Mouse (Mus musculus) heart, adult 9 months (tissue): ENCODE measurements around the gene Uvssa.
"Not testable (repeated sequence)": the region's sequence is repeated elsewhere in the genome, so short reads cannot be mapped to it uniquely, and the experiment has no call there.

Experiments
- DNase-seq, 2 experiments: peaks; one replicate each; pipeline ENCODE4 v3.0.0; 2022; ENCODE audit warnings: low spot score in 2 of 2

Uvssa gene

GRCm38 (mm10) chr5:33378302-33378854 is at the start of gene Uvssa:
Uvssa (plus strand) TSS chr5:33378549.
- DNase-seq: peak; percentile 97 to 98

- no peak for DNase-seq
Measured at GRCm38 (mm10) chr5:33334381-33335272, 43.7 kb upstream of the Uvssa start.

GRCm38 (mm10) chr5:33335273-33335976 is 42.9 kb upstream of the Uvssa start, which contains the start of gene Maea:
Maea (plus strand) TSS chr5:33335509.
- DNase-seq: peak; percentile 97

- peak in 1 of 2 experiments; percentile 31 for DNase-seq
Measured at GRCm38 (mm10) chr5:33335977-33336360, 42.4 kb upstream of the Uvssa start.

DNA sequence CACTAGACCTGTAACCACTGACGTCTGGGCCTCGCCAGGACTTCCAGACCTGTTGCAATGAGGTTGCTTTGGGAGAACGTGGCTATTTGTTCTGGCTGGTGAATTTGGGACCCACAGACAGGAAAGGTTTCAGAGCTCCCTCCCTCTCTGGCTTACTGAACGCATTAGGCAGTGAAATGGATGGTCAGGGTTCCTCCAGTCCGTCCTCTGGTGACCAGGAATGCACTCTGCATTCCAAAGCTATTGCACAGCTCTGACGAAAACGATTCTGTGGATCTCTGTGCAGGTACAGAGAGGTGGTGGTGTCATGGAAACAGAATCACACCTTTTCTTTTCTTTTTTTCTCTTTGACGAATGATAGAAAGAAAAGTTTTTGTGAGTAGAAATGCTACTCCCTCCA is 41.1 kb upstream of the Uvssa start:
- no peak for DNase-seq

DNA sequence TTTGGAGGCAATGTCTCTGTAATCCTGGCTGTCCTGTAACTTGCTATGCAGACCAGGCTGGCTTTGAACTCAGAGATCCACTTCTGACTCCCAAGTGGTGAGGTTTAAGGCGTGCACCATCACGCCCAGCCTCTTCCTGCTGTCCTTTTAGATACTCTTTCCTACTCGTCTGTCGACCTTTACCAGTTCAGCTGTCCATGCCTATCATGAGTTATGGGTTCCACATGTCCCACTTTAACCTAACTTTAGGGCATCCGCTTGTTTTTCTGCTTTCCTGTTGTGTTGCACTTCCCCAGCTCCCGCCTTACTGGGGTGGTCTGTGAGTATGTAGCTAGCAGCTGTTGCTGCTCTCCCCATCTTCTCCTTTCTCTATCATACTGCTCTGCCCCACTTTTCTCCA is 37.2 kb upstream of the Uvssa start:
- no peak for DNase-seq

DNA sequence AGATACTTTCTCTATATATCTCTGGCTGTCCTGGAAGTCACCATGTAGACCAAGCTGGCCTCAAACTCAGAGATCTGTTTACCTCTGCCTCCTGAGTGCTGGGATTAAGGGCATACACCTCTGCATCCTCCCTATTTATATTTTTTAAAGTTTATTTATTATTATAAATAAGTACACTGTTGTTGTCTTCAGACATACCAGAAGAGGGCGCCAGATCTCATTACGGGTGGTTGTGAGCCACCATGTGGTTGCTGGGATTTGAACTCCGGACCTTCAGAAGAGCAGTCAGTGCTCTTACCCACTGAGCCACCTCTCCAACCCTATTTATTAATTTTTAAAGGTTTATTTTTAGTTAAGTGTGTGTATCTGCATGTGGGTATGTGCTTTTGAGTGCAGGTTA is 36.1 kb upstream of the Uvssa start:
- DNase-seq: not testable (repeated sequence)

DNA sequence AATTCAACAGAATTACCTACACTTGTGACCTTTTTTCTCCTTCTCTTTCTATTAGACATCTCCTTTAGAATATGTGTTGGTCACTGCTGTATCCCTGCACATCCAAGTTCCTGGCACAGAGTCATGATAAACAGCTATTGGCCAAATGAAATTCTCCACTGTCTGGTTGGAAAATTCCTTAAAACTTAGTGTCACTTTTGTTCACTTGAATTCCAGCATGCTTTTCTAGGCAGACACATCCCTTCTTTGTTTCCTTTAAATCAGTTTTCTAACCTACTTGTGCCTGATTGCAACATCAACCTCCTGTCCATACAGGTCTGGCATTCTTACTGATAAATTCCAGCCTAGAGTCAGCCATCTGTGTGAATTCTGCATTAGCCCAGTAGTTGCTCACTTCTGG is 35.5 kb upstream of the Uvssa start:
- DNase-seq: no peak

DNA sequence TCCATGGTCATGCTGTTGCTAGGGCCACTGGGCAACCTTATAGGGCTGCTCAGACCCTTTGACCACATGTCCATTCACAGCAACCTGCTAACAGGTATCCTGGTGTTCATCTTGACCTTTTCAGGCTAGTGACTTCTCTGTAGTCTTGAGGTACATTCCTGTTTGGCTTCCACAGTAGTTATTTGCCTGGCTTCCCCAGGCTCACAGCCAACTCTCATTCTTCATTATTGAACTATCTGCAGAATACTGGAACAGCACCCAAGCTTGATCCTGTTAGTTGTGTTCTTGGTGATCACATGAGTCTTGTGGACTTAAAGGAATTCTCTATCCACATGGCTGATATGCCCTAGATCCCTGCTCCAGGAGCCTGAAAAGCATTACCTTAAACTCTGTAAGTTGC is 34.8 kb upstream of the Uvssa start:
- DNase-seq: no peak

- no peak for DNase-seq
Measured at GRCm38 (mm10) chr5:33344070-33344469, 34.3 kb upstream of the Uvssa start.

DNA sequence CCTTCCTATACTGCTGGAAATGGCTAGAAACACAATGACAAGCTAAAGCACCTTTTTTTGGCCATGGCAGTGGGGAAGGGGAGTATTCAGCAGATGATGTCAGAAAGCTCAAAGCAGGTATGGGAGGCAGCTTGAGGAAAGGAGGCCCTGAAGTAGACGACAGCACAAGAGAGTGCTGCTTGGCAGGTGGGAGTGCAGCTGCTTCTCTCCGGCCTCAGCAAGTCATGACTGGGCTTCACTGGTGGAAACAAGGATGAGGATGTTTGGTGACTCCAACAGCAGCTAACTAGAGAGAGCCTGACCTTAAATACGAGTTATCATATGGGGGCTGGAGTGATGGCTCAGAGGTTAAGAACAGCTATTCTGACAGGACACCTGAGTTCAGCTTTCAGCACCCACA is 30.7 kb upstream of the Uvssa start:
- no peak for DNase-seq

GRCm38 (mm10) chr5:33349205-33349604 is 29.1 kb upstream of the Uvssa start:
- DNase-seq: no peak

DNA sequence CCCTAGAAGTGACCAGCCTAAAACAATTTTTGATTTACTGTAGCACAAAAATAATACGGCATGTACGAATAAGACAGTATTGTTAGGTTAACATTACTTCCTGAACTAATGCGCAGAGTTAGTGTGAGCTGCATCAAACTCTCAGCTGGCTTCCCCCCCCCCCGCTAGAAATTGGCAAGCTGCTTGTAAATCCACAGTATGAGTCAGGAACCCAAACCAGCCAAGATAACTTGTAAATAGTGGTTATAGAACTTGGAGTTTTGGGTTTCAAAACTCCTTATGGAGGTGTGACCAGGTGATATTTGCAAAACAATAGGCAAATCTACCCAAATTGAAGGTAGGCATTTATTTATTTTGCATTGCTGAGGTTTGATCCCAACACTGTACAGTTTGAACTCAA is 28.6 kb upstream of the Uvssa start:
- no peak for DNase-seq

DNA sequence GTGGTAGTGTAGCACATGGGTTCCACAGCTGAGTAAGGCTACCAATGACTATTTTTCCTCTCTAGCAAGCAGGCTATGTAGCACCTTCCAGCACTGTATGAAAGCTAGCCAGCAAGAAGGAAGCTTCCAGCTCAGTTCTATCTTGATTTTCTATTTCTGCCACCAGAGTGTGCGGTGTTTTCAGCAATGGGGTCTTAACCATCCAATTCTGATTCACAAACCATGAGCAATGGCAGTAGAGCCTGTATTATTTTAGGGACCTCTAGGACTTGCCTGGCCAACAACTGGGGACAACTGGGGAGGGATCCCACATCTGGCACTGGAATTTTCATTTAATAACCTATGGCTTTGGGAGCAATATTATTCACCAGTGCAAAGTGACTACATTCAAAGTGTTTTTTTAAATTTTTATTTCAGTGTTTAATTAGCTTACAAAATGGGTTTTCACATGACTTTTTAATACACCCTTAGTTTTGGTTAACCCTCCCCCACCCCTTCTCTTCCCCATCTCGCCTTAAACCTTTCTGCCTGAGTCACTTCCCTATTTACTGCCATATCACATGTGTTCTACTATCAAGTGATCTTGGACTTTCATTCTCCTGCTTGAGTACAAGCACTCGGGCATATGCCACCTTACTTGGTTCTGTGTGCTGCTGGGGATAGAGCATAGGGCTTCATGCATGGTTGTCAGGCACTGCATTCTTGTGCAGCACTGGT is 26.6 kb upstream of the Uvssa start:
- no peak for DNase-seq

GRCm38 (mm10) chr5:33352273-33352645 is 26.1 kb upstream of the Uvssa start:
- DNase-seq: no peak

- no peak for DNase-seq
Measured at GRCm38 (mm10) chr5:33353011-33353410, 25.3 kb upstream of the Uvssa start.

DNA sequence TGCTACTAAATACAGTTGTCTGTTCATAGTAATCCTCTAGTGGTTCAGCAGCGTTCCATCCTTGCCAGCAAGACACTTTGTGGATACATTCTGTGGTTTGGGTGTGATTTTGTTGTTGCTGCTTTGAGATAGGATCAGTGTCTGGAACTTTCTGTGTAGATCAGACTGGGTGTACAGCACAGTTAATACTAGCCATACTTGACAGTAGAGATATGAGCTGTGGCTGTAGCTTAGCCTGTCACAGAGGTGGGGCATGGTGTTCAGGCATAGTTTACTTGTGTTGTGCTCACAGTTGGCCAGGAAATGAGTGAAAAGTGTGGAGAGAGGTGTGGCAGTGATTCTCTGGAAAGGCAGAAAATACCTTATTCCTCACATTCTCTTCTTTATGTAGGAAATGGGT is 20.9 kb upstream of the Uvssa start:
- no peak for DNase-seq

DNA sequence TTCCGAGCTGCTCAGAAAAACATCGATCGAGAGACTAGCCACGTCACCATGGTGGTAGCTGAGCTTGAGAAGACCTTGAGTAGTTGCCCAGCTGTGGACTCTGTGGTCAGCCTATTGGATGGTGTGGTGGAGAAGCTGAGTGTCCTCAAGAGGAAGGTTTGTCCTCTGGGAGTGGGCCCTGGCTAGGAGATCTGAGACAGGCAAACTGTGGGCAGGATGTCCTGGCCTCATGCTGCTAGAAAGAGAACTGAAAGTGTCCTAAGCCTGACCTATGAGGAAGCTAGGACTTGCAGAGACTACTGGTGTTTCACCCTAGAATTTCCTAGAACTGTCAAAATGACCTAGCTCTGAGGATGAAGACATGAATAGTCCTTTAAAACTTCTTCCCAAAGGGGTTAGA is 19.9 kb upstream of the Uvssa start:
- peak; percentile 26 to 59 for DNase-seq

- DNase-seq: no peak
Measured at GRCm38 (mm10) chr5:33363263-33363662, 15.1 kb upstream of the Uvssa start.

DNA sequence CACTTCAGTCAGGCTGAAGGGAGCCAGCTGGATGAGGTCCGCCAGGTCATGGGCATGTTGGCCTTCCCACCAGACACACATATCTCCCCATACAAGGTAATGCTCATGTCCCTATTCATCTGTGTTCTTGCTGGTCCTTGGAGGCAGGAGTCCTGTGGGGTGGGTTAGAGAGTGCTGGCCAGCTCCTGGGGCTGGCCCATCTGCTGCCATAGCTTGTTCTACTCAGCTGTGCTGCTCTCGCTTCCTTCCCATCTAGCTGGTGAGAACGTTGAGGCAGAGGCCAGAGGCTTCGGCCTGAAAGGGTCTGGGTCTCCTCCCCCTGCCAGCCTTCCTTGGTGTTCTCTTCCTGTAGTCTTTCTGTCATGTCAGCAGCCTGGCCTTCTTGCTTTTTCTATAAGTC is 9.7 kb upstream of the Uvssa start:
- no peak for DNase-seq

DNA sequence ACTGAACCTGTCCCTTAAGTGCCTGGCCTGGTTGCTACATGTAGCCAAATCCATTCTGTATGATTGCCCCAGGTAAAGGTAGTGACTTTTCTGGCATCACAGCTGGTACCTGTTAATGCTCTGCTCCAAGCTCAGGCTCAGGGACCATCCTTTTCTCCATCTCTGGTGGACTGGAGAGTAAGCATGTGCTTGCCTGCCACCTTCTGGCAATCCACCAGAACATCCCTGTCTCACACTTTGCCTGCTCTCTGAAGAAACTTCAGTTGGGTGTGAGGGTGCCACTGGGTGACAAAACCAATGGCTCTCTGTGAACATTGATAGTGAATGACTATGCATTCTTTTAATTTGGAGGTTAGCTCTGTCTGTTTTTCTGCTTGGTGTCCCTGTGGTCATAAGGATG is 7.2 kb upstream of the Uvssa start:
- no peak for DNase-seq

GRCm38 (mm10) chr5:33371668-33372067 is 6.7 kb upstream of the Uvssa start:
- no peak for DNase-seq
